Mouse (Mus musculus) liver, embryonic 14.5 days (tissue): Measurements from ENCODE around the gene Acox1. TPM values are rescaled to one million over a fixed set of nuclear protein-coding genes. Genes with fewer than 3 reads are reported as not detected.

Source experiments
- ATAC-seq: fragments of 200-750 bp; cut with Nextera tagmentation; 2 replicates; pipeline ENCODE4 v1.8.0; 2017; ENCODE audit warnings: moderate number of reproducible peaks, mild to moderate bottlenecking, moderate library complexity; ENCODE audit not compliant: insufficient read depth
- DNase-seq, 3 experiments: peaks; one replicate each; pipeline ENCODE4 v3.0.0-alpha.2; 2012 to 2013; ENCODE audit warnings: low read depth in 3 of 3, low spot score in 3 of 3
- H3K27ac ChIP-seq: fragments of 300-500 bp; sonication (generic); 2 replicates; pipeline ENCODE4 v1.5.1; 2014; ENCODE audit warnings: moderate library complexity, mild to moderate bottlenecking, control low read depth, inconsistent platforms
- H3K27me3 ChIP-seq: fragments of 300-500 bp; sonication (generic); 2 replicates; pipeline ENCODE4 v1.6.1; 2014; ENCODE audit warnings: mild to moderate bottlenecking, low read length, moderate library complexity; ENCODE audit not compliant: control insufficient read depth, insufficient read depth
- H3K36me3 ChIP-seq: fragments of 300-500 bp; sonication (generic); replicated peaks from 2 replicates; pipeline ENCODE4 v1.6.1; 2014; ENCODE audit warnings: low read depth; ENCODE audit not compliant: control insufficient read depth, insufficient read depth
- H3K4me1 ChIP-seq, 2 experiments: fragments of 200-500 bp in 1 of 2; fragments of 300-500 bp in 1 of 2; sonication (generic) in 1 of 2; replicated peaks; 2 replicates each; pipeline ENCODE4 v1.6.1; 2012 to 2014; ENCODE audit warnings: antibody characterized with exemption in 1 of 2, inconsistent platforms in 1 of 2, low read length in 1 of 2; ENCODE audit not compliant: control insufficient read depth in 2 of 2, insufficient read depth in 2 of 2
- H3K4me2 ChIP-seq: fragments of 300-500 bp; sonication (generic); 2 replicates; pipeline ENCODE4 v1.6.1; 2014; ENCODE audit warnings: low read depth, mild to moderate bottlenecking, control low read depth, moderate library complexity
- H3K4me3 ChIP-seq, 2 experiments: fragments of 200-500 bp in 1 of 2; fragments of 300-500 bp in 1 of 2; sonication (generic) in 1 of 2; 2 replicates each; pipeline ENCODE4 v1.5.1; 2012 to 2014; ENCODE audit warnings: low read depth in 2 of 2, low read length in 2 of 2, mild to moderate bottlenecking in 2 of 2, control low read depth in 1 of 2, inconsistent platforms in 1 of 2, moderate library complexity in 1 of 2; ENCODE audit not compliant: insufficient read depth in 1 of 2
- H3K9ac ChIP-seq: fragments of 300-500 bp; sonication (generic); replicated peaks from 2 replicates; pipeline ENCODE4 v1.6.1; 2014; ENCODE audit warnings: mild to moderate bottlenecking, control low read depth, moderate library complexity
- H3K9me3 ChIP-seq: fragments of 300-500 bp; sonication (generic); 2 replicates; pipeline ENCODE4 v1.6.1; 2016; ENCODE audit warnings: low read length, mixed read lengths; ENCODE audit not compliant: control insufficient read depth
- CTCF ChIP-seq: IDR thresholded peaks from 2 replicates; pipeline ENCODE4 v1.5.1; 2016; ENCODE audit warnings: antibody characterized with exemption, low read depth, control low read depth
- EP300 ChIP-seq: IDR thresholded peaks from 2 replicates; pipeline ENCODE4 v1.6.1; 2016; ENCODE audit warnings: antibody characterized with exemption, low read depth
- WGBS: fragments of 180-500 bp; shearing (Covaris S2); extraction: QIAGEN DNeasy Blood & Tissue Kit; methylation state at CpG from one replicate; pipeline ENCODE4 v1.1.7; 2014; ENCODE audit not compliant: insufficient replicate concordance; 5-methylcytosine and 5-hydroxymethylcytosine counted together
- polyA plus RNA-seq, 2 experiments: library from polyadenylated mRNA; depleted of rRNA in 1 of 2; stranded (reverse) in 1 of 2; unstranded in 1 of 2; fragments of >200 nt; fragmentation: Nextera tagmentation in 1 of 2; extraction: Ambion mirVana in 1 of 2; gene quantifications; 2 replicates each; pipeline versions ENCODE4 v1.2.1 to v1.2.3; 2012 to 2014

Gene Acox1
- polyA plus RNA-seq, 2 experiments: 14.8 to 16.6 TPM

GRCm38 (mm10) chr11:116206678-116207077, 7.8 kb upstream of the Acox1 start:
- no peak overlapping the region for H3K4me3 ChIP-seq
- H3K4me1 ChIP-seq: 0 out of 4 replicates have a peak, but pooled peaks cover 0 to 3% of the 10 kb centered on the region in 2 experiments
- no peak overlapping the region for H3K9ac ChIP-seq
- WGBS: 47% methylated on average over 4 of the region's 4 CpGs
- no peaks in the 10 kb centered on the region for H3K27me3 ChIP-seq
- H3K27ac ChIP-seq: no peak overlapping the region
- no peak overlapping the region for H3K4me2 ChIP-seq
- no peaks in the 10 kb centered on the region for H3K36me3 ChIP-seq
- DNase-seq: no peak
- TF ChIP-seq EP300 (no peak), CTCF (no peak)
- H3K9me3 ChIP-seq: no peaks in the 10 kb centered on the region
- ATAC-seq: no peak

GRCm38 (mm10) chr11:116203150-116203549, 4.3 kb upstream of the Acox1 start:
- no peaks in the 10 kb centered on the region for H3K36me3 ChIP-seq
- H3K4me3 ChIP-seq: no peak overlapping the region
- WGBS: 83% methylated on average over 3 of the region's 3 CpGs
- H3K4me2 ChIP-seq: no peak overlapping the region
- no peaks in the 10 kb centered on the region for H3K9me3 ChIP-seq
- no peak overlapping the region for H3K9ac ChIP-seq
- peaks cover 3 to 6% of the 10 kb centered on the region in 2 experiments; a peak in 3 of 4 replicates for H3K4me1 ChIP-seq
- TF ChIP-seq EP300 (no peak), CTCF (no peak)
- ATAC-seq (no peak), DNase-seq (no peak)
- no peak overlapping the region for H3K27ac ChIP-seq
- no peaks in the 10 kb centered on the region for H3K27me3 ChIP-seq

GRCm38 (mm10) chr11:116201151-116201550, 2.3 kb upstream of the Acox1 start:
- WGBS: 77% methylated on average over 2 of the region's 2 CpGs
- TF ChIP-seq EP300: no peak
- no peak for TF ChIP-seq CTCF
- no peak overlapping the region for H3K27ac ChIP-seq
- no peak for ATAC-seq
- H3K4me2 ChIP-seq: no peak overlapping the region
- no peak for DNase-seq
- peaks cover 6 to 10% of the 10 kb centered on the region in 2 experiments; a peak in 3 of 4 replicates for H3K4me1 ChIP-seq
- H3K36me3 ChIP-seq: no peaks in the 10 kb centered on the region; the same call in 1 of the 2 replicates
- no peak overlapping the region for H3K9ac ChIP-seq
- no peak overlapping the region for H3K4me3 ChIP-seq
- no peaks in the 10 kb centered on the region for H3K9me3 ChIP-seq
- no peaks in the 10 kb centered on the region for H3K27me3 ChIP-seq

- no peaks in the 10 kb centered on the region; the same call in 1 of the 2 replicates for H3K36me3 ChIP-seq
- no peak for TF ChIP-seq CTCF
- TF ChIP-seq EP300: no peak
- 18% methylated on average over 13 of the region's 13 CpGs for WGBS
- no peaks in the 10 kb centered on the region for H3K9me3 ChIP-seq
- no peak for DNase-seq
- peak overlapping the region; percentile 90 for H3K4me2 ChIP-seq
- peak overlapping the region; percentile 68 to 95 for H3K4me3 ChIP-seq
- no peaks in the 10 kb centered on the region for H3K27me3 ChIP-seq
- H3K9ac ChIP-seq: peak overlapping the region; percentile 87
- ATAC-seq: peak; percentile 8; the same call in 1 of the 2 replicates
- peak overlapping the region; percentile 70 for H3K27ac ChIP-seq
- peaks cover 17 to 24% of the 10 kb centered on the region in 2 experiments for H3K4me1 ChIP-seq
Measured at GRCm38 (mm10) chr11:116198132-116198531, 713 bp downstream of the Acox1 start.

GRCm38 (mm10) chr11:116197584-116197906, 1.3 kb downstream of the Acox1 start:
- Histone ChIP-seq H3K9me3 (no peaks in the 10 kb centered on the region), H3K36me3 (no peaks in the 10 kb centered on the region; the same call in 1 of the 2 replicates), H3K9ac (peak overlapping the region; percentile 87), H3K4me3 (peak overlapping the region in 1 of 2 experiments; percentile 68; a peak in 3 of 4 replicates), H3K27ac (no peak overlapping the region), H3K27me3 (no peaks in the 10 kb centered on the region), H3K4me1 (peaks cover 17 to 24% of the 10 kb centered on the region in 2 experiments), H3K4me2 (peak overlapping the region; percentile 90)
- no peak for ATAC-seq
- DNase-seq: no peak
- TF ChIP-seq EP300: no peak
- no peak for TF ChIP-seq CTCF
- WGBS: 76% methylated on average over 6 of the region's 6 CpGs
